Mouse (Mus musculus) retina, adult 2 months (tissue): ENCODE data around the gene Habp4.

Experiments
- DNase-seq: peaks from one replicate; pipeline ENCODE4 v3.0.0-alpha.2; 2012; ENCODE audit warnings: low read depth, low spot score

Gene Habp4

GRCm38 (mm10) chr13:64178746-64179652 lies 17.4 kb downstream of the Habp4 start:
- no peak for DNase-seq

GRCm38 (mm10) chr13:64180300-64180699 lies 18.7 kb downstream of the Habp4 start:
- no peak for DNase-seq

GRCm38 (mm10) chr13:64180888-64181287 lies 19.3 kb downstream of the Habp4 start:
- peak; percentile 33 for DNase-seq

GRCm38 (mm10) chr13:64182091-64182490 lies 20.5 kb downstream of the Habp4 start:
- DNase-seq: no peak

- no peak for DNase-seq
Measured at GRCm38 (mm10) chr13:64183583-64183982, 22.0 kb downstream of the Habp4 start.

- DNase-seq: no peak
Measured at GRCm38 (mm10) chr13:64184361-64184760, 22.7 kb downstream of the Habp4 start.

- no peak for DNase-seq
Measured at GRCm38 (mm10) chr13:64185176-64185575, 23.6 kb downstream of the Habp4 start.

- no peak for DNase-seq
Measured at GRCm38 (mm10) chr13:64185586-64185985, 24.0 kb downstream of the Habp4 start.

GRCm38 (mm10) chr13:64186516-64186915 lies 24.9 kb downstream of the Habp4 start:
- no peak for DNase-seq

GRCm38 (mm10) chr13:64187065-64187464 lies 25.4 kb downstream of the Habp4 start:
- DNase-seq: no peak

GRCm38 (mm10) chr13:64197899-64198298 lies 36.3 kb downstream of the Habp4 start:
- DNase-seq: no peak

- no peak for DNase-seq
Measured at GRCm38 (mm10) chr13:64198310-64198709, 36.7 kb downstream of the Habp4 start.

- no peak for DNase-seq
Measured at GRCm38 (mm10) chr13:64200911-64201310, 39.3 kb downstream of the Habp4 start.

GRCm38 (mm10) chr13:64204726-64205125 lies 43.1 kb downstream of the Habp4 start:
- no peak for DNase-seq

GRCm38 (mm10) chr13:64205186-64205585 lies 43.6 kb downstream of the Habp4 start:
- DNase-seq: no peak

- DNase-seq: no peak
Measured at GRCm38 (mm10) chr13:64208146-64208545, 46.5 kb downstream of the Habp4 start.

GRCm38 (mm10) chr13:64211995-64212603 lies 50.5 kb downstream of the Habp4 start:
- DNase-seq: no peak

GRCm38 (mm10) chr13:64214891-64215290 lies 53.3 kb downstream of the Habp4 start:
- no peak for DNase-seq

GRCm38 (mm10) chr13:64225738-64226137 lies 64.1 kb downstream of the Habp4 start:
- DNase-seq: no peak

GRCm38 (mm10) chr13:64226725-64227124 lies 65.1 kb downstream of the Habp4 start:
- DNase-seq: no peak

- no peak for DNase-seq
Measured at GRCm38 (mm10) chr13:64233139-64233538, 71.5 kb downstream of the Habp4 start.

GRCm38 (mm10) chr13:64235062-64235715 lies 73.6 kb downstream of the Habp4 start:
- DNase-seq: no peak
